Mouse (Mus musculus): ENCODE results near the gene Rcbtb2.

DNA sequence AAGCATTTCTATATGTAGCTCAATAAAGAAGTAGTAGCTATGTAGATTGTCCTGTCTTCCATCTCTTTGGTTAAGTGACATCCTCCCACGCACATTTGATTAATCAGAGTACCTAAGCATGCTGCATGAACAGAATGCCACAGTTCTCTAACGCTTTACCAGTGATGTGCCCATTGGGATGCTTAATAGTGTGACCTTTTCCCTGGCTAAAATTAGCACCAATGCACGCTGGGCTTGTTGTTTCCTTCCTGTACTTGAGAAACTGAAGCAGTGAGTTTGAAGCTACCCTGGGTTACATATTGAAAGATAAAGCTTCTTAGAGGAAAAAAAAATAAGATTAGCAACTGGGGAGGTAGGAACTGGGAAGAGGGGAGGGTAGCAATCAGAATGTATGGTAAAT, 81.2 kb downstream of the Rcbtb2 start:
- no peak for TF ChIP-seq CTCF (IDR thresholded peaks at IDR 0.05; ENCODE audit: low read depth)
- TF ChIP-seq EP300 (IDR thresholded peaks at IDR 0.05; ENCODE audit: low read depth) = no peak

All from heart, postnatal 0 days (tissue).